ENCODE assay signal across 10 mouse cellular contexts in the genomic region with DNA sequence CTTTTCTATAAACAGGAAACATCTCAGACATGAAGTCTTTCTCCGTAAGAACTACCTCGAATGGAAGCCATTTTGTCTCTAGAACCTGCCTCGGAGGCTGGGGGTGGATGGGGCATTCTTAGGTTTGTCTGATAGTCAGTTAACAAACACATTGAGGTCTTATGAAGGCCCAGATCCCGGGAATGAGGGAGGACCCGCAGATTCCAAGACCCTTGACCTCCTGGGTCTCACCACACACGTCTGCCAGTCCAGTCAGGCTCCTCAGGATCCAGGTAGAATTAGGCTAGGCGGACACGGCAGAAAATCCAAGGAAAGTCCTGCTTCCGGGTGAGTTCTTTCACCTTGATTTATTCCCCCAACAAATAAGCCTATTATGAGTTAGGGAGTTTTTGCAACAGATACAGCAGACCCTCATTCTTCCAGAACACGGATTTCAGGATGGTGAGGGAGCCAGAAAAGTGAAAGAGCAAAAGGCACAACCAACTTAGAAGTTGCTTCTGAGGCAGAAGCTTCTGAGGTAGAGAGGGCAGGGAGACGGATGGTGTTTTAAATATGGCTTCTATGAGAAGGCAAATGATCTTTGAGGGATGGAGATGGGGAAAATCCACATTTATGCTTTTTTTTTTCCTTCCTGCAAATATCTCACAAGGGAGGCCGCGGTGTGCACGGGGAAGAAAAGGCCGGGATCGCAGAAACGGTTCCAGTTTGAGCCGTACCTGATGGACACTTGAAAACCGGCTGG. TPM values are rescaled to one million over a fixed set of nuclear protein-coding genes. Genes with fewer than 3 reads are reported as not detected.
DNase-seq lines count a peak whose midpoint lies in the region; ATAC-seq and TF ChIP-seq lines count a peak whose summit lies in the region.
"Had no signal": no experiment of that assay in that cellular context is flagged by ENCODE, and none has a peak within 500 bp of the region (broad histone marks: within the 10 kb centered on the region; RNA-seq: fewer than 3 reads in every experiment).

No protein-coding gene starts in this region.

- no peaks in the 10 kb centered on the region; the same call in 1 of the 2 replicates for H3K9me3 ChIP-seq in kidney, postnatal 0 days (replicated peaks; ENCODE audit: low read length)
- no peaks in the 10 kb centered on the region; the same call in 1 of the 2 replicates for H3K9me3 ChIP-seq in embryonic facial prominence, embryonic 15.5 days (replicated peaks)
- H3K9me3 ChIP-seq in intestine, embryonic 14.5 days (ENCODE audit: control insufficient read depth, low read length) = 0 out of 2 replicates have a peak, but pooled peaks cover 4% of the 10 kb centered on the region
- peaks cover 9% of the 10 kb centered on the region; the same call in 1 of the 2 replicates for H3K9me3 ChIP-seq in neural tube, embryonic 13.5 days

- H3K9ac ChIP-seq in kidney, postnatal 0 days (ENCODE audit: low read depth, low read length) = no peak overlapping the region
- H3K9ac ChIP-seq in embryonic facial prominence, embryonic 15.5 days = no peak overlapping the region
- no peak overlapping the region for H3K9ac ChIP-seq in intestine, embryonic 14.5 days (ENCODE audit: low read length)
- no peak overlapping the region for H3K9ac ChIP-seq in neural tube, embryonic 13.5 days

- H3K4me3 ChIP-seq in kidney, postnatal 0 days (replicated peaks; ENCODE audit: low read depth, low read length) = peak overlapping the region; percentile 30; the same call in 1 of the 2 replicates
- no peak overlapping the region for H3K4me3 ChIP-seq in embryonic facial prominence, embryonic 15.5 days (replicated peaks)
- no peak overlapping the region for H3K4me3 ChIP-seq in intestine, embryonic 14.5 days (ENCODE audit: low read depth, low read length)
- no peak overlapping the region for H3K4me3 ChIP-seq in neural tube, embryonic 13.5 days

- no peak for TF ChIP-seq CTCF in kidney, postnatal 0 days (IDR thresholded peaks at IDR 0.05; ENCODE audit: low read depth)

- peaks cover 6% of the 10 kb centered on the region; the same call in 1 of the 2 replicates for H3K4me1 ChIP-seq in kidney, postnatal 0 days (replicated peaks; ENCODE audit: insufficient read depth, low read length)
- H3K4me1 ChIP-seq in embryonic facial prominence, embryonic 15.5 days = peaks cover 35% of the 10 kb centered on the region
- H3K4me1 ChIP-seq in intestine, embryonic 14.5 days (replicated peaks; ENCODE audit: control insufficient read depth, insufficient read depth, low read length) = peaks cover 3% of the 10 kb centered on the region; the same call in 1 of the 2 replicates
- peaks cover 42% of the 10 kb centered on the region for H3K4me1 ChIP-seq in neural tube, embryonic 13.5 days (replicated peaks)

- no peak for DNase-seq in kidney, postnatal 0 days (ENCODE audit: low spot score)
- DNase-seq in kidney, postnatal 14 days = no peak
- DNase-seq in intestine, embryonic 14.5 days (ENCODE audit: low spot score) = peak; percentile 53
- no peak for DNase-seq in ovary, postnatal 14 days (ENCODE audit: low spot score)
- DNase-seq in urinary bladder, postnatal 25 days (ENCODE audit: low spot score) = no peak
- no peak for DNase-seq in kidney, postnatal 25 days

- no peak for ATAC-seq in kidney, postnatal 0 days (replicated peaks; ENCODE audit: low FRiP score, low read depth)
- ATAC-seq in embryonic facial prominence, embryonic 15.5 days (ENCODE audit: insufficient number of reproducible peaks, low FRiP score, low TSS enrichment, low read depth) = no peak
- ATAC-seq in intestine, embryonic 14.5 days (replicated peaks; ENCODE audit: low FRiP score, low TSS enrichment, low read depth) = no peak
- no peak for ATAC-seq in neural tube, embryonic 13.5 days (ENCODE audit: low read depth)
- ATAC-seq: Patski had no signal

- peaks cover 54% of the 10 kb centered on the region for H3K27me3 ChIP-seq in kidney, postnatal 0 days (ENCODE audit: insufficient read depth, low read length)
- peaks cover 74% of the 10 kb centered on the region for H3K27me3 ChIP-seq in embryonic facial prominence, embryonic 15.5 days
- H3K27me3 ChIP-seq in intestine, embryonic 14.5 days (replicated peaks; ENCODE audit: control insufficient read depth, insufficient read depth, low read length) = peaks cover 84% of the 10 kb centered on the region
- H3K27me3 ChIP-seq in neural tube, embryonic 13.5 days = peaks cover 84% of the 10 kb centered on the region

- peak overlapping the region; percentile 50 for H3K4me2 ChIP-seq in kidney, postnatal 0 days (ENCODE audit: low read length)
- peak overlapping the region; percentile 44 for H3K4me2 ChIP-seq in embryonic facial prominence, embryonic 15.5 days (replicated peaks)
- peak overlapping the region; percentile 30; the same call in 1 of the 2 replicates for H3K4me2 ChIP-seq in intestine, embryonic 14.5 days (ENCODE audit: low read length)
- peak overlapping the region; percentile 68; the same call in 1 of the 2 replicates for H3K4me2 ChIP-seq in neural tube, embryonic 13.5 days

- no peaks in the 10 kb centered on the region for H3K36me3 ChIP-seq in kidney, postnatal 0 days (ENCODE audit: insufficient read depth, low read length)
- no peaks in the 10 kb centered on the region for H3K36me3 ChIP-seq in embryonic facial prominence, embryonic 15.5 days
- H3K36me3 ChIP-seq in intestine, embryonic 14.5 days (ENCODE audit: control insufficient read depth, insufficient read depth, low read length) = no peaks in the 10 kb centered on the region
- no peaks in the 10 kb centered on the region for H3K36me3 ChIP-seq in neural tube, embryonic 13.5 days

- H3K27ac ChIP-seq in kidney, postnatal 0 days = no peak overlapping the region
- no peak overlapping the region for H3K27ac ChIP-seq in embryonic facial prominence, embryonic 15.5 days (replicated peaks)
- no peak overlapping the region for H3K27ac ChIP-seq in intestine, embryonic 14.5 days (ENCODE audit: low read depth)
- H3K27ac ChIP-seq in neural tube, embryonic 13.5 days (replicated peaks) = no peak overlapping the region

- WGBS in kidney, postnatal 0 days = 11% methylated on average over 14 of the region's 19 CpGs
- 8% methylated on average over 16 of the region's 19 CpGs for WGBS in embryonic facial prominence, embryonic 15.5 days
- 6% methylated on average over 18 of the region's 19 CpGs for WGBS in intestine, embryonic 14.5 days
- WGBS in neural tube, embryonic 13.5 days = 17% methylated on average over 11 of the region's 19 CpGs

RNA-seq across cellular contexts. Expression of a gene that starts 3.2 kb away (rescaled TPM):
- polyA plus RNA-seq in kidney, postnatal 0 days (2015; fragmentation: Nextera tagmentation; extraction: Ambion mirVana) = not detected in 2 replicates
- polyA plus RNA-seq in embryonic facial prominence, embryonic 15.5 days (2015; fragmentation: Nextera tagmentation; extraction: Ambion mirVana) = not detected in 2 replicates
- not detected in 2 replicates for polyA plus RNA-seq in intestine, embryonic 14.5 days (2014; fragmentation: Nextera tagmentation; extraction: Ambion mirVana)
- 5.3 and 7.1 TPM in 2 replicates for polyA plus RNA-seq in neural tube, embryonic 13.5 days (2015; fragmentation: Nextera tagmentation; extraction: Ambion mirVana)
- polyA plus RNA-seq: lung, adult 2 months; Patski had no signal
